Mouse (Mus musculus) cerebellum, adult 9-10 months (tissue): ENCODE measurements around the gene Trpc6.

ENCODE experiments used
- DNase-seq: peaks from one replicate; pipeline ENCODE4 v3.0.0; 2022

Gene Trpc6

GRCm38 (mm10) chr9:8544041-8544794, at the start of gene Trpc6:
Gene Trpc6 (plus strand): TSS chr9:8544142.
- no peak for DNase-seq

GRCm38 (mm10) chr9:8520911-8521310, 23.0 kb upstream of the Trpc6 start:
- no peak for DNase-seq

GRCm38 (mm10) chr9:8533670-8534069, 10.3 kb upstream of the Trpc6 start:
- no peak for DNase-seq

GRCm38 (mm10) chr9:8545236-8545635, 1.3 kb downstream of the Trpc6 start:
- no peak for DNase-seq

GRCm38 (mm10) chr9:8558574-8558973, 14.6 kb downstream of the Trpc6 start:
- DNase-seq: no peak

GRCm38 (mm10) chr9:8592618-8593017, 48.7 kb downstream of the Trpc6 start:
- no peak for DNase-seq

GRCm38 (mm10) chr9:8597089-8597488, 53.1 kb downstream of the Trpc6 start:
- DNase-seq: peak; percentile 76

- DNase-seq: no peak
Measured at GRCm38 (mm10) chr9:8606816-8607491, 63.0 kb downstream of the Trpc6 start.

GRCm38 (mm10) chr9:8634344-8634743, 90.4 kb downstream of the Trpc6 start:
- no peak for DNase-seq

GRCm38 (mm10) chr9:8643453-8643852, 99.5 kb downstream of the Trpc6 start:
- no peak for DNase-seq

GRCm38 (mm10) chr9:8655347-8655746, 111.4 kb downstream of the Trpc6 start:
- no peak for DNase-seq

- no peak for DNase-seq
Measured at GRCm38 (mm10) chr9:8672944-8673343, 129.0 kb downstream of the Trpc6 start.

- no peak for DNase-seq
Measured at GRCm38 (mm10) chr9:8676607-8677006, 132.7 kb downstream of the Trpc6 start.

GRCm38 (mm10) chr9:8693177-8693576, 149.2 kb downstream of the Trpc6 start:
- DNase-seq: no peak

GRCm38 (mm10) chr9:8700669-8701068, 156.7 kb downstream of the Trpc6 start:
- peak; percentile 50 for DNase-seq

- no peak for DNase-seq
Measured at GRCm38 (mm10) chr9:8703516-8703915, 159.6 kb downstream of the Trpc6 start.

GRCm38 (mm10) chr9:8703956-8704355, 160.0 kb downstream of the Trpc6 start:
- DNase-seq: no peak

- no peak for DNase-seq
Measured at GRCm38 (mm10) chr9:8710052-8710739, 166.3 kb downstream of the Trpc6 start.

- DNase-seq: no peak
Measured at GRCm38 (mm10) chr9:8719017-8719416, 175.1 kb downstream of the Trpc6 start.

- DNase-seq: no peak
Measured at GRCm38 (mm10) chr9:8729056-8729455, 185.1 kb downstream of the Trpc6 start.
